Mouse (Mus musculus) intestine, embryonic 14.5 days (tissue): ENCODE measurements around the gene Olfr283. TPM values are rescaled to one million over a fixed set of nuclear protein-coding genes. Genes with fewer than 3 reads are reported as not detected.
"Not testable (repeated sequence)": the region's sequence is repeated elsewhere in the genome, so short reads cannot be mapped to it uniquely, and the experiment has no call there.

Source experiments
- ATAC-seq: fragments of 200-750 bp; cut with Nextera tagmentation; replicated peaks from 2 replicates; pipeline ENCODE4 v1.8.0; 2017; ENCODE audit warnings: low read depth, moderate number of reproducible peaks, moderate TSS enrichment, moderate library complexity; ENCODE audit not compliant: low FRiP score, low TSS enrichment
- DNase-seq: peaks from one replicate; pipeline ENCODE4 v3.0.0-alpha.2; 2018; ENCODE audit warnings: low spot score
- H3K27ac ChIP-seq: fragments of 300-500 bp; sonication (generic); 2 replicates; pipeline ENCODE4 v1.5.1; 2014; ENCODE audit warnings: low read depth, mild to moderate bottlenecking, control low read depth
- H3K27me3 ChIP-seq: fragments of 300-500 bp; sonication (generic); replicated peaks from 2 replicates; pipeline ENCODE4 v1.6.1; 2014; ENCODE audit warnings: low read length, control low read depth; ENCODE audit not compliant: control insufficient read depth, insufficient read depth
- H3K36me3 ChIP-seq: fragments of 300-500 bp; sonication (generic); 2 replicates; pipeline ENCODE4 v1.6.1; 2014; ENCODE audit warnings: low read length, control low read depth; ENCODE audit not compliant: control insufficient read depth, insufficient read depth
- H3K4me1 ChIP-seq: fragments of 300-500 bp; sonication (generic); replicated peaks from 2 replicates; pipeline ENCODE4 v1.6.1; 2014; ENCODE audit warnings: low read length, control low read depth, mixed read lengths; ENCODE audit not compliant: control insufficient read depth, insufficient read depth
- H3K4me2 ChIP-seq: fragments of 300-500 bp; sonication (generic); 2 replicates; pipeline ENCODE4 v1.6.1; 2014; ENCODE audit warnings: low read length
- H3K4me3 ChIP-seq: fragments of 300-500 bp; sonication (generic); 2 replicates; pipeline ENCODE4 v1.5.1; 2014; ENCODE audit warnings: low read depth, low read length, control low read depth, mixed read lengths
- H3K9ac ChIP-seq: fragments of 300-500 bp; sonication (generic); 2 replicates; pipeline ENCODE4 v1.6.1; 2014; ENCODE audit warnings: mild to moderate bottlenecking, low read length
- H3K9me3 ChIP-seq: fragments of 300-500 bp; sonication (generic); 2 replicates; pipeline ENCODE4 v1.6.1; 2016; ENCODE audit warnings: low read length, control low read depth; ENCODE audit not compliant: control insufficient read depth
- WGBS: fragments of 180-500 bp; shearing (Covaris S2); extraction: QIAGEN DNeasy Blood & Tissue Kit; methylation state at CpG from one replicate; pipeline ENCODE4 v1.1.7; 2014; 5-methylcytosine and 5-hydroxymethylcytosine counted together
- polyA plus RNA-seq: library from polyadenylated mRNA; unstranded; fragments of >200 nt; fragmentation: Nextera tagmentation; extraction: Ambion mirVana; gene quantifications from 2 replicates; pipeline ENCODE4 v1.2.1, GENCODE M21; 2014

Olfr283 gene
- polyA plus RNA-seq = not detected in 2 replicates

- WGBS = 88% methylated on average over 6 of the region's 6 CpGs
- no peaks in the 10 kb centered on the region for H3K9me3 ChIP-seq
- DNase-seq = no peak
Measured at GRCm38 (mm10) chr15:98380846-98381245, at the start of gene Olfr283. Gene Olfr283, minus strand, starts transcription at chr15:98380946.

GRCm38 (mm10) chr15:98425188-98425587 is 44.4 kb upstream of the Olfr283 start:
- H3K4me2 ChIP-seq = no peak overlapping the region
- DNase-seq (no peak), ATAC-seq (no peak; the same call in 1 of the 2 replicates)
- no peak overlapping the region for H3K27ac ChIP-seq
- no peak overlapping the region for H3K4me3 ChIP-seq
- peaks cover 9% of the 10 kb centered on the region; the same call in 1 of the 2 replicates for H3K4me1 ChIP-seq
- H3K9me3 ChIP-seq = no peaks in the 10 kb centered on the region
- no peaks in the 10 kb centered on the region for H3K27me3 ChIP-seq
- no peak overlapping the region for H3K9ac ChIP-seq
- H3K36me3 ChIP-seq = no peaks in the 10 kb centered on the region
- 62% methylated on average over 7 of the region's 7 CpGs for WGBS

More at GRCm38 (mm10) chr15:98380846-98381245, at the start of gene Olfr283:
- Histone ChIP-seq H3K36me3 (no peaks in the 10 kb centered on the region), H3K4me3 (no peak within 1 kb of the TSS), H3K27me3 (no peaks in the 10 kb centered on the region), H3K27ac (no peak within 1 kb of the TSS), H3K4me1 (no peaks in the 10 kb centered on the region), H3K9ac (no peak within 1 kb of the TSS), H3K4me2 (no peak within 1 kb of the TSS)
- no peak for ATAC-seq

DNA sequence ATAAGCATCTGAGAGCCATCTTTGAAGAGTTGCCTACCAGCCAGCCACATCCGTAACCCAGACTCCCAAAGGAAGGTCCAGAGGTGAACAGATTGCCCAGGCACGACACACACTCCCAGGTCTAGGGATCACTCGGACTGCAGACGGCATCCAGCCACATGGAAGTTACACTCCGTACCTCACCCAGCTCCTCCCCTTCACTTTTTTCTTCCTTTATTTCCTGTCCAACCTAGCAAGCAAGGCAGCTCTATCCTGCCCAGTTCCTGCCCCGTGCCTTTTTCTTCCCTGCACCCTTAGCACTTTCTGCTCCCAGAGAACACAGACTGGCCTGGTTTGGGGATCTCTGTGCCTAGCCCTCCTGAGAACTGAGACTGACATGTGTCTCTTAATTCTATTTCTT is 44.0 kb upstream of the Olfr283 start:
- DNase-seq (no peak), ATAC-seq (no peak)
- no peak overlapping the region for H3K27ac ChIP-seq
- no peaks in the 10 kb centered on the region for H3K36me3 ChIP-seq
- no peak overlapping the region for H3K4me3 ChIP-seq
- H3K9me3 ChIP-seq = no peaks in the 10 kb centered on the region
- H3K4me2 ChIP-seq = peak overlapping the region; percentile 20; the same call in 1 of the 2 replicates
- 32% methylated on average over 6 of the region's 6 CpGs for WGBS
- no peak overlapping the region for H3K9ac ChIP-seq
- H3K4me1 ChIP-seq = peaks cover 9% of the 10 kb centered on the region; the same call in 1 of the 2 replicates
- H3K27me3 ChIP-seq = no peaks in the 10 kb centered on the region

GRCm38 (mm10) chr15:98424326-98424725 is 43.6 kb upstream of the Olfr283 start:
- no peaks in the 10 kb centered on the region for H3K27me3 ChIP-seq
- no peaks in the 10 kb centered on the region for H3K9me3 ChIP-seq
- peak overlapping the region; percentile 20; the same call in 1 of the 2 replicates for H3K4me2 ChIP-seq
- DNase-seq = no peak
- peaks cover 9% of the 10 kb centered on the region; the same call in 1 of the 2 replicates for H3K4me1 ChIP-seq
- WGBS = 48% methylated on average over 14 of the region's 14 CpGs
- no peak overlapping the region for H3K4me3 ChIP-seq
- H3K36me3 ChIP-seq = no peaks in the 10 kb centered on the region
- no peak for ATAC-seq
- H3K9ac ChIP-seq = no peak overlapping the region
- no peak overlapping the region for H3K27ac ChIP-seq

DNA sequence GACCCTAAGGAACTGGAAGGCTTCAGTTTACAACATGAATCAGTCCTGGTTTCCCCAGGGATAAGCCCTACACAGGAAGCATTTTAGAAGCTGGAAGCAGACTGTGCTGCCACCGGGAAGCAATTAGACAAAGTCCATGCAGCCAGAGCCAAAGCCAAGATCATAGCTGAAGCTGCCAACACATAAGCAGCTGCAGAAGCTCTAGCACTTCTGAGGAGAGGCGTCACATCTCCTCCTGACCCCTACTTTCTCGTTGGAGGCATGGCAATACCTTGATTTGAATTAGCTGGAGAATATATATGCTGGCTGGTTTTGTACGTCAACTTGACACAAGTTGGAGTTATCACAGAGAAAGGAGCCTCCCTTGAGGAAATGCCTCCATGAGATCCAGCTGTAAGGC is 40.2 kb upstream of the Olfr283 start:
- Histone ChIP-seq H3K4me2 (no peak overlapping the region), H3K9ac (no peak overlapping the region), H3K4me1 (peaks cover 9% of the 10 kb centered on the region; the same call in 1 of the 2 replicates), H3K9me3 (no peaks in the 10 kb centered on the region), H3K27me3 (no peaks in the 10 kb centered on the region), H3K36me3 (no peaks in the 10 kb centered on the region), H3K4me3 (no peak overlapping the region), H3K27ac (no peak overlapping the region)
- DNase-seq = no peak
- WGBS = 56% methylated on average over 4 of the region's 4 CpGs
- no peak for ATAC-seq

DNA sequence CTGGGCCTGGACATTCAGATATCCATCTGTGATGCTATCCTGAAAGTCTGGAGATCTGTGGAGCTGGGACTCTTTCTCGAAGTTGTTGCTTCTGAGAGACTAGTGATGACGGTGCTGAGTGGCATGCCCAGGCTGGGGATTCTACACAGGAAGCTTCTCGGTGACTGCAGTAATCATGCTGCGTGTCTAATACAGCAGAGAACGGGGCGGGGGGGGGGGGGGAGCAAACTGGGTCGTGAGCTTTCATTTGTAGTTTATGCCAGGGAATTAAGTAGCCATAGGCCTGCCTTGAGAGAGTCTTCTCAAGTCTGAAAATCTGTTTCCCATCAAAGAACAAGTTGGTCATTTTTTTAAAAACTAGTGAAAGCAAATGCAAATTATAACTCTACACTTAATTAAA is 37.4 kb upstream of the Olfr283 start:
- no peak overlapping the region for H3K27ac ChIP-seq
- no peaks in the 10 kb centered on the region for H3K9me3 ChIP-seq
- no peak for DNase-seq
- no peak overlapping the region for H3K9ac ChIP-seq
- no peaks in the 10 kb centered on the region for H3K36me3 ChIP-seq
- H3K4me1 ChIP-seq = no peaks in the 10 kb centered on the region
- 69% methylated on average over 7 of the region's 7 CpGs for WGBS
- no peak for ATAC-seq
- no peaks in the 10 kb centered on the region for H3K27me3 ChIP-seq
- no peak overlapping the region for H3K4me2 ChIP-seq
- H3K4me3 ChIP-seq = no peak overlapping the region

GRCm38 (mm10) chr15:98417285-98417684 is 36.5 kb upstream of the Olfr283 start:
- WGBS = 19% methylated on average over 2 of the region's 3 CpGs
- DNase-seq, ATAC-seq: not testable (repeated sequence)

GRCm38 (mm10) chr15:98416802-98417201 is 36.1 kb upstream of the Olfr283 start:
- not testable (repeated sequence) for ATAC-seq, H3K4me3 ChIP-seq, DNase-seq

More at GRCm38 (mm10) chr15:98417285-98417684, 36.5 kb upstream of the Olfr283 start:
- not testable (repeated sequence) for H3K9ac ChIP-seq, H3K4me1 ChIP-seq, H3K36me3 ChIP-seq, H3K4me3 ChIP-seq, H3K27ac ChIP-seq, H3K9me3 ChIP-seq, H3K27me3 ChIP-seq, H3K4me2 ChIP-seq

DNA sequence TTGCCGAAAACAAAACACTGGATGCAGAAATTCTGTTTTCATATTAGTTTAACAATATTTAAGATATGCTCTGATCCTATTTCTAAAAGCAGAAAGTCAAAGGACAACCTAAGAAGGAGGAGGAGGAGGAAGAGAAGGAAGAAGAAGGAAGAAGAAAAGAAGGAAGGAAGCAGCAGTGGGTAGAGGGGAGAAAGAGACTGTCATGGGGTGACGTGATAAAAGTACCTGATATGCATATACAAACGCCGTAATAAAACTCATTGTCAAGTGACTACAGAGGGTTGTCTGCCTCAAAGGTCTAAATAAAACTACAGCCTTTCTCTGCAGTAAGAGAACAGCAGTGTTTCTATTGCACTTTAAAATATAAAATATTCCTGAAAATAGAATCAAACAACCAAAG is 35.2 kb upstream of the Olfr283 start:
- no peaks in the 10 kb centered on the region for H3K36me3 ChIP-seq
- ATAC-seq = no peak
- WGBS = 76% methylated on average over 4 of the region's 4 CpGs
- H3K9ac ChIP-seq = no peak overlapping the region
- H3K27me3 ChIP-seq = no peaks in the 10 kb centered on the region
- no peaks in the 10 kb centered on the region for H3K9me3 ChIP-seq
- H3K4me1 ChIP-seq = no peaks in the 10 kb centered on the region
- H3K4me2 ChIP-seq = no peak overlapping the region
- no peak overlapping the region for H3K4me3 ChIP-seq
- DNase-seq = no peak
- no peak overlapping the region for H3K27ac ChIP-seq

More at GRCm38 (mm10) chr15:98416802-98417201, 36.1 kb upstream of the Olfr283 start:
- not testable (repeated sequence) for H3K4me2 ChIP-seq, H3K4me1 ChIP-seq, H3K27ac ChIP-seq, H3K27me3 ChIP-seq, H3K9me3 ChIP-seq, H3K9ac ChIP-seq, H3K36me3 ChIP-seq
